In genomic region chr1:152808392-152808680, GRCm38 (mm10) we compare ENCODE assay signal across 18 mouse cellular contexts. TPM values are rescaled to one million over a fixed set of nuclear protein-coding genes. Genes with fewer than 3 reads are reported as not detected.
A peak's percentile ranks its signal among the peaks of the same experiment; 100 is the strongest.
DNase-seq lines count a peak whose midpoint lies in the region; ATAC-seq and TF ChIP-seq lines count a peak whose summit lies in the region.
"Had no signal": no experiment of that assay in that cellular context is flagged by ENCODE, and none has a peak within 500 bp of the region (broad histone marks: within the 10 kb centered on the region; RNA-seq: fewer than 3 reads in every experiment).

No protein-coding gene starts in this region.

- H3K4me2 ChIP-seq in heart, postnatal 0 days (ENCODE audit: low read depth, low read length), result no peak overlapping the region
- H3K4me2 ChIP-seq in CH12.LX (ENCODE audit: insufficient read depth, low read depth, poor library complexity, severe bottlenecking), result peak overlapping the region; percentile 69
- H3K4me2 ChIP-seq in liver, embryonic 13.5 days, result peak overlapping the region; percentile 34; the same call in 1 of the 2 replicates
- H3K4me2 ChIP-seq: limb, embryonic 15.5 days; neural tube, embryonic 13.5 days had no signal

- TF ChIP-seq CTCF in heart, postnatal 0 days (IDR thresholded peaks at IDR 0.05; ENCODE audit: low read depth), result no peak
- no peak for TF ChIP-seq CTCF in CH12.LX (conservative IDR thresholded peaks at IDR 0.05 in 1 of 2, IDR thresholded peaks at IDR 0.05 in 1 of 2; ENCODE audit: low read depth in 2 of 2, low read length in 2 of 2)

- no peaks in the 10 kb centered on the region for H3K4me1 ChIP-seq in heart, postnatal 0 days (ENCODE audit: control insufficient read depth, insufficient read depth)
- H3K4me1 ChIP-seq in CH12.LX (ENCODE audit: control insufficient read depth in 1 of 2, insufficient read depth in 2 of 2), result peaks cover 11 to 43% of the 10 kb centered on the region in 2 experiments
- no peaks in the 10 kb centered on the region for H3K4me1 ChIP-seq in brown adipose tissue, adult 24 weeks (ENCODE audit: control insufficient read depth, insufficient read depth, insufficient read length, low read length)
- 0 out of 2 replicates have a peak, but pooled peaks cover 10% of the 10 kb centered on the region for H3K4me1 ChIP-seq in liver, embryonic 13.5 days (replicated peaks)

- TF ChIP-seq POLR2A in CH12.LX (IDR thresholded peaks at IDR 0.05; ENCODE audit: low read depth, low read length), result no peak

- no peak for DNase-seq in heart, postnatal 0 days (ENCODE audit: low spot score)
- DNase-seq in heart, adult 9 months (ENCODE audit: low spot score in 2 of 2), result no peak
- DNase-seq in CH12.LX (ENCODE audit: extremely low read depth), result no peak
- DNase-seq in liver, embryonic 13.5 days, result no peak
- DNase-seq in left cerebral cortex, postnatal 36 days (ENCODE audit: low spot score in 2 of 2), result no peak
- DNase-seq in spleen, postnatal 36 days (ENCODE audit: low spot score in 2 of 2), result no peak
- DNase-seq: cerebellum, adult 9-10 months; kidney, adult 11 months; retina, postnatal 1 day had no signal

- TF ChIP-seq RAD21 in CH12.LX (IDR thresholded peaks at IDR 0.05; ENCODE audit: low read depth, low read length), result no peak

- no peaks in the 10 kb centered on the region for H3K27me3 ChIP-seq in heart, postnatal 0 days (ENCODE audit: control insufficient read depth, insufficient read depth, low read length)
- no peaks in the 10 kb centered on the region for H3K27me3 ChIP-seq in CH12.LX (replicated peaks)
- H3K27me3 ChIP-seq in liver, embryonic 13.5 days, result no peaks in the 10 kb centered on the region
- H3K27me3 ChIP-seq: limb, embryonic 15.5 days; neural tube, embryonic 13.5 days; Patski had no signal

- TF ChIP-seq EP300 in heart, postnatal 0 days (IDR thresholded peaks at IDR 0.05; ENCODE audit: low read depth), result no peak
- no peak for TF ChIP-seq EP300 in CH12.LX (IDR thresholded peaks at IDR 0.05; ENCODE audit: low read length)

- no peaks in the 10 kb centered on the region for H3K9me3 ChIP-seq in heart, postnatal 0 days (replicated peaks; ENCODE audit: control insufficient read depth, low read length)
- H3K9me3 ChIP-seq in CH12.LX (replicated peaks; ENCODE audit: low read length), result no peaks in the 10 kb centered on the region
- H3K9me3 ChIP-seq in liver, embryonic 13.5 days (replicated peaks), result no peaks in the 10 kb centered on the region
- H3K9me3 ChIP-seq: limb, embryonic 15.5 days; neural tube, embryonic 13.5 days had no signal

- peak overlapping the region; percentile 38; the same call in 1 of the 2 replicates for H3K27ac ChIP-seq in heart, postnatal 0 days (ENCODE audit: low read depth)
- no peak overlapping the region for H3K27ac ChIP-seq in CH12.LX (ENCODE audit: insufficient read depth, low read depth)
- peak overlapping the region; percentile 74; the same call in 1 of the 2 replicates for H3K27ac ChIP-seq in brown adipose tissue, adult 24 weeks (replicated peaks; ENCODE audit: low read depth, low read length)
- H3K27ac ChIP-seq in liver, embryonic 13.5 days, result peak overlapping the region; percentile 16; the same call in 1 of the 2 replicates
- H3K27ac ChIP-seq: limb, embryonic 15.5 days; neural tube, embryonic 13.5 days had no signal

- WGBS in heart, postnatal 0 days, result 82% methylated on average over 2 of the region's 2 CpGs
- 49% methylated on average over 2 of the region's 2 CpGs for WGBS in liver, embryonic 13.5 days (ENCODE audit: insufficient replicate concordance)

- no peak for ATAC-seq in heart, postnatal 0 days (ENCODE audit: insufficient read depth, low read depth)
- no peak for ATAC-seq in liver, embryonic 13.5 days (ENCODE audit: low read depth)
- no peak for ATAC-seq in activated CD4-positive, CD25-positive, alpha-beta regulatory T cell, adult 4 months
- ATAC-seq: Patski had no signal

- H3K36me3 ChIP-seq in heart, postnatal 0 days (replicated peaks; ENCODE audit: control insufficient read depth, insufficient read depth, low read length), result no peaks in the 10 kb centered on the region
- peaks cover 19 to 35% of the 10 kb centered on the region in 2 experiments for H3K36me3 ChIP-seq in CH12.LX (replicated peaks in 1 of 2; ENCODE audit: control insufficient read depth in 1 of 2, insufficient read depth in 1 of 2, low read length in 1 of 2)
- H3K36me3 ChIP-seq in liver, embryonic 13.5 days, result no peaks in the 10 kb centered on the region
- H3K36me3 ChIP-seq: limb, embryonic 15.5 days; neural tube, embryonic 13.5 days had no signal

- in situ Hi-C loops in CH12.LX (cut with MboI; ENCODE audit: low pct_ligation_motif_present, low pct_unique_long_range_greater_than_20kb, low sequenced_read_pairs), result no loop called here

- dilution Hi-C loops in CH12.LX (cut with MboI; ENCODE audit: extremely low pct_ligation_motif_present, extremely low pct_unique_long_range_greater_than_20kb, low sequenced_read_pairs), result no loop called here

- H3K9ac ChIP-seq in heart, postnatal 0 days (replicated peaks; ENCODE audit: low read depth, low read length), result no peak overlapping the region
- peak overlapping the region; percentile 92 for H3K9ac ChIP-seq in CH12.LX (ENCODE audit: insufficient read depth, low read depth)
- 0 out of 2 replicates have a peak overlapping the region, but pooled peaks have one; percentile 42 for H3K9ac ChIP-seq in liver, embryonic 13.5 days
- H3K9ac ChIP-seq: limb, embryonic 15.5 days; neural tube, embryonic 13.5 days had no signal

- H3K79me2 ChIP-seq in CH12.LX (replicated peaks; ENCODE audit: control insufficient read depth, extremely low read depth, insufficient read depth, poor library complexity, severe bottlenecking), result peaks cover 19% of the 10 kb centered on the region

- intact Hi-C loops in left cerebral cortex, postnatal 36 days (cut with DNase I), result no loop called here

- H3K4me3 ChIP-seq in heart, postnatal 0 days (ENCODE audit: low read depth, low read length), result 0 out of 2 replicates have a peak overlapping the region, but pooled peaks have one; percentile 4
- H3K4me3 ChIP-seq in CH12.LX (replicated peaks in 1 of 3; ENCODE audit: low read depth in 2 of 3, low read length in 2 of 3, poor library complexity in 1 of 3), result peak overlapping the region; percentile 63 to 73 (median 65)
- H3K4me3 ChIP-seq in brown adipose tissue, adult 24 weeks (ENCODE audit: insufficient read depth, low read depth, low read length), result peak overlapping the region; percentile 42
- H3K4me3 ChIP-seq in liver, embryonic 13.5 days (replicated peaks), result peak overlapping the region; percentile 33
- H3K4me3 ChIP-seq: limb, embryonic 15.5 days; neural tube, embryonic 13.5 days had no signal

TF ChIP-seq in CH12.LX, 34 proteins besides CTCF, POLR2A, EP300 and RAD21 (continues in another document):
- no peak for TF ChIP-seq PAX5 (IDR thresholded peaks at IDR 0.05; ENCODE audit: low read length)
- 0 out of 2 replicates have a peak, but pooled peaks have one; percentile 39 for TF ChIP-seq CHD1 (IDR thresholded peaks at IDR 0.05; ENCODE audit: low read depth, low read length)

RNA-seq across cellular contexts. Expression of gene Ncf2, which starts 8.3 kb away (rescaled TPM):
- 2.3 and 5.8 TPM in 2 replicates for total RNA-seq in heart, postnatal 0 days (2014; rRNA removed; ENCODE audit: low replicate concordance)
- 1.6 and 2.4 TPM in 2 replicates for polyA plus RNA-seq in heart, postnatal 0 days (2015; fragmentation: Nextera tagmentation; extraction: Ambion mirVana)
- total RNA-seq in CH12.LX (2012; rRNA removed) (82.5 and 89.2 TPM in 2 replicates), CH12.LX (2014; rRNA removed) (89.9 and 99.9 TPM in 2 replicates)
- polyA plus RNA-seq in CH12.LX (2012; ENCODE audit: insufficient read length, low read depth), result 82.6 and 85.8 TPM in 2 replicates
- polyA plus RNA-seq in brown adipose tissue, adult 24 weeks (2012; ENCODE audit: insufficient read depth, insufficient read length, missing spikeins), result 2.4 and 3.9 TPM in 2 replicates
- polyA plus RNA-seq in liver, embryonic 13.5 days (2015; fragmentation: Nextera tagmentation; extraction: Ambion mirVana), result 8.6 and 10.1 TPM in 2 replicates
- 1 to 10 TPM; 2.7 to 3.0 TPM for total RNA-seq in left cerebral cortex, postnatal 36 days (2021)
- polyA plus RNA-seq in activated CD4-positive, CD25-positive, alpha-beta regulatory T cell, adult 4 months (2017; shearing (Covaris generic)), result 1 to 10 TPM; 2.2 to 2.9 TPM

RNA-seq across cellular contexts. Expression of gene Arpc5, which starts 42.0 kb away (rescaled TPM):
- total RNA-seq in heart, postnatal 0 days (2014; rRNA removed; ENCODE audit: low replicate concordance), result 94.3 and 95.1 TPM in 2 replicates
- 136 and 152 TPM in 2 replicates for polyA plus RNA-seq in heart, postnatal 0 days (2015; fragmentation: Nextera tagmentation; extraction: Ambion mirVana)
- 125 and 128 TPM in 2 replicates for total RNA-seq in CH12.LX (2012; rRNA removed)
- total RNA-seq in CH12.LX (2014; rRNA removed), result 399 and 408 TPM in 2 replicates
- 232 and 260 TPM in 2 replicates for polyA plus RNA-seq in CH12.LX (2012; ENCODE audit: insufficient read length, low read depth)
- 62.6 and 85.9 TPM in 2 replicates for polyA plus RNA-seq in brown adipose tissue, adult 24 weeks (2012; ENCODE audit: insufficient read depth, insufficient read length, missing spikeins)
- polyA plus RNA-seq in liver, embryonic 13.5 days (2015; fragmentation: Nextera tagmentation; extraction: Ambion mirVana), result 169 and 198 TPM in 2 replicates
- total RNA-seq in left cerebral cortex, postnatal 36 days (2021), result 10 to 100 TPM; 88.8 to 93.4 TPM
- polyA plus RNA-seq in activated CD4-positive, CD25-positive, alpha-beta regulatory T cell, adult 4 months (2017; shearing (Covaris generic)), result 100 to 1,000 TPM; 631 to 671 TPM

RNA-seq across cellular contexts. Expression of gene Rgl1, which starts 42.2 kb away (rescaled TPM):
- 38.9 and 48.1 TPM in 2 replicates for total RNA-seq in heart, postnatal 0 days (2014; rRNA removed; ENCODE audit: low replicate concordance)
- 36.7 and 41.6 TPM in 2 replicates for polyA plus RNA-seq in heart, postnatal 0 days (2015; fragmentation: Nextera tagmentation; extraction: Ambion mirVana)
- total RNA-seq in CH12.LX (2012; rRNA removed) (0.25 and 0.42 TPM in 2 replicates), CH12.LX (2014; rRNA removed) (0.68 and 0.74 TPM in 2 replicates)
- 1.7 and 1.8 TPM in 2 replicates for polyA plus RNA-seq in CH12.LX (2012; ENCODE audit: insufficient read length, low read depth)
- 14.7 and 20.5 TPM in 2 replicates for polyA plus RNA-seq in brown adipose tissue, adult 24 weeks (2012; ENCODE audit: insufficient read depth, insufficient read length, missing spikeins)
- polyA plus RNA-seq in liver, embryonic 13.5 days (2015; fragmentation: Nextera tagmentation; extraction: Ambion mirVana), result 11.8 and 13.3 TPM in 2 replicates
- total RNA-seq in left cerebral cortex, postnatal 36 days (2021), result 100 to 1,000 TPM; 112 to 120 TPM
- under 1 TPM; 0.07 to 0.37 TPM for polyA plus RNA-seq in activated CD4-positive, CD25-positive, alpha-beta regulatory T cell, adult 4 months (2017; shearing (Covaris generic))

RNA-seq across cellular contexts. Expression of gene Apobec4, which starts 58.0 kb away (rescaled TPM):
- not detected in 2 replicates for total RNA-seq in heart, postnatal 0 days (2014; rRNA removed; ENCODE audit: low replicate concordance)
- not detected in 2 replicates for polyA plus RNA-seq in heart, postnatal 0 days (2015; fragmentation: Nextera tagmentation; extraction: Ambion mirVana)
- total RNA-seq in CH12.LX (2012; rRNA removed), result not detected in 2 replicates
- not detected in 2 replicates for total RNA-seq in CH12.LX (2014; rRNA removed)
- polyA plus RNA-seq in CH12.LX (2012; ENCODE audit: insufficient read length, low read depth), result not detected in 2 replicates
- not detected in 2 replicates for polyA plus RNA-seq in brown adipose tissue, adult 24 weeks (2012; ENCODE audit: insufficient read depth, insufficient read length, missing spikeins)
- not detected in 2 replicates for polyA plus RNA-seq in liver, embryonic 13.5 days (2015; fragmentation: Nextera tagmentation; extraction: Ambion mirVana)
- not detected for total RNA-seq in left cerebral cortex, postnatal 36 days (2021)
- not detected for polyA plus RNA-seq in activated CD4-positive, CD25-positive, alpha-beta regulatory T cell, adult 4 months (2017; shearing (Covaris generic))
- total RNA-seq: hematopoietic stem cell, adult 5-6 weeks; layer of hippocampus, adult 8-10 months had no signal
- polyA plus RNA-seq: embryonic facial prominence, embryonic 11.5 days; limb, embryonic 15.5 days; neural tube, embryonic 13.5 days; Patski; thymus, postnatal 0 days had no signal

Comparison
In these comparisons a context has a peak if more than half of its experiments do, and no peak if none do; other contexts are left out.
1. H3K4me3 ChIP-seq: peak in every context shown above with its lines; median percentile 65 in CH12.LX; 42 in brown adipose tissue, adult 24 weeks; 33 in liver, embryonic 13.5 days; 4 in heart, postnatal 0 days.